Mouse (Mus musculus) E14TG2a.4 (cell line): ENCODE measurements around the gene Apoc3.

ENCODE experiments used
- CTCF ChIP-seq: conservative IDR thresholded peaks from 2 replicates; pipeline ENCODE4 v1.5.1; 2014; ENCODE audit warnings: low read length
- NANOG ChIP-seq: IDR thresholded peaks from 2 replicates; pipeline ENCODE4 v1.6.1; 2014; ENCODE audit warnings: borderline replicate concordance, low read length, mixed read lengths
- POU5F1 ChIP-seq: IDR thresholded peaks from 2 replicates; pipeline ENCODE4 v1.6.1; 2014; ENCODE audit warnings: low read length, borderline replicate concordance

GRCm38 (mm10) chr9:46270782-46271181 is 35.3 kb upstream of the Apoc3 start:
- TF ChIP-seq CTCF: no peak
- TF ChIP-seq NANOG: no peak
- no peak for TF ChIP-seq POU5F1
